Mouse (Mus musculus): ENCODE data around the gene Daam1.

DNA sequence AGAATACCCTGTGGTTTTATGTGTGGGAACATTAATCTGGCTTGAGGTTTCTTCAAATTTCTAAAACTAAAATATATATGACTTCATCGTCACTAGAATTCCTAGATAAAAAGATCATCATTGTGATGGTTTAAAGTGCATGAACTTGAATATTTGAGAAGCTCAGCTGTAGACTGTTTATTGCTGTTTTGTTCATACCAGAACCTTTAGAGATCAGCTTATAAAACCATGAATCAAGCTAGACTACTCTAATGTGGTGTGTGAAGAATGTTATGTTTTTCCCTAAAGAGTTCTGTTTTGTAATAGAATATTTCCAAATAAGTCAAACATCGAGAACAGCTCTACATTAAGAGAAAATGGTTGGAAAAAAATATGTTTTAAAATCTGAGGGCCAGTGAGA lies 156.3 kb downstream of the Daam1 start:
- TF ChIP-seq CTCF (IDR thresholded peaks at IDR 0.05; ENCODE audit: extremely low read depth, insufficient read depth, insufficient read length, insufficient replicate concordance), result no peak
- no peak for TF ChIP-seq POLR2A (IDR thresholded peaks at IDR 0.05; ENCODE audit: low read depth, low read length)

Data from spleen, adult 2 months (tissue).